Mouse (Mus musculus): Measurements from ENCODE around the gene Tmem131l. TPM values are rescaled to one million over a fixed set of nuclear protein-coding genes. Genes with fewer than 3 reads are reported as not detected.

The Tmem131l gene
- total and polyA plus RNA-seq, 2 experiments from 2014 or later, result 22.5 to 37.3 TPM

- Histone ChIP-seq H3K27me3 (ENCODE audit: insufficient read depth, low read length) (no peaks in the 10 kb centered on the region), H3K9me3 (ENCODE audit: low read length) (no peaks in the 10 kb centered on the region), H3K9ac (replicated peaks; ENCODE audit: low read length, poor library complexity, severe bottlenecking) (no peak overlapping the region), H3K27ac (ENCODE audit: low read depth, low read length) (no peak overlapping the region), H3K4me1 (ENCODE audit: insufficient read depth, low read length) (no peaks in the 10 kb centered on the region), H3K4me3 (ENCODE audit: low read depth, low read length) (no peak overlapping the region), H3K36me3 (ENCODE audit: insufficient read depth, low read length) (no peaks in the 10 kb centered on the region), H3K4me2 (ENCODE audit: low read depth, low read length, poor library complexity, severe bottlenecking) (no peak overlapping the region)
- ATAC-seq (ENCODE audit: low FRiP score) (no peak), DNase-seq (ENCODE audit: low spot score) (no peak)
- 82% methylated on average over 13 of the region's 13 CpGs for WGBS
- no peak for TF ChIP-seq CTCF (IDR thresholded peaks at IDR 0.05)
Measured at GRCm38 (mm10) chr3:84068831-84069709, 29.1 kb upstream of the Tmem131l start.

- no peak for ATAC-seq (ENCODE audit: low FRiP score)
- Histone ChIP-seq H3K9ac (replicated peaks; ENCODE audit: low read length, poor library complexity, severe bottlenecking) (no peak overlapping the region), H3K27ac (ENCODE audit: low read depth, low read length) (no peak overlapping the region)
Measured at GRCm38 (mm10) chr3:84065825-84066224, 25.9 kb upstream of the Tmem131l start.

GRCm38 (mm10) chr3:84063369-84063914, 23.5 kb upstream of the Tmem131l start:
- H3K9me3 ChIP-seq (ENCODE audit: low read length), result no peaks in the 10 kb centered on the region
- H3K27me3 ChIP-seq (ENCODE audit: insufficient read depth, low read length), result no peaks in the 10 kb centered on the region
- H3K4me1 ChIP-seq (ENCODE audit: insufficient read depth, low read length), result no peaks in the 10 kb centered on the region
- H3K27ac ChIP-seq (ENCODE audit: low read depth, low read length), result no peak overlapping the region
- no peaks in the 10 kb centered on the region for H3K36me3 ChIP-seq (ENCODE audit: insufficient read depth, low read length)
- no peak overlapping the region for H3K4me3 ChIP-seq (ENCODE audit: low read depth, low read length)
- DNase-seq (ENCODE audit: low spot score) (no peak), ATAC-seq (ENCODE audit: low FRiP score) (no peak)
- no peak for TF ChIP-seq CTCF (IDR thresholded peaks at IDR 0.05)
- 79% methylated on average over 2 of the region's 2 CpGs for WGBS
- no peak overlapping the region for H3K4me2 ChIP-seq (ENCODE audit: low read depth, low read length, poor library complexity, severe bottlenecking)
- no peak overlapping the region for H3K9ac ChIP-seq (replicated peaks; ENCODE audit: low read length, poor library complexity, severe bottlenecking)

More at GRCm38 (mm10) chr3:84065825-84066224, 25.9 kb upstream of the Tmem131l start:
- Histone ChIP-seq H3K4me1 (ENCODE audit: insufficient read depth, low read length) (no peaks in the 10 kb centered on the region), H3K36me3 (ENCODE audit: insufficient read depth, low read length) (no peaks in the 10 kb centered on the region), H3K4me3 (ENCODE audit: low read depth, low read length) (no peak overlapping the region), H3K9me3 (ENCODE audit: low read length) (no peaks in the 10 kb centered on the region), H3K4me2 (ENCODE audit: low read depth, low read length, poor library complexity, severe bottlenecking) (no peak overlapping the region), H3K27me3 (ENCODE audit: insufficient read depth, low read length) (no peaks in the 10 kb centered on the region)
- WGBS, result 88% methylated on average over 4 of the region's 4 CpGs
- no peak for TF ChIP-seq CTCF (IDR thresholded peaks at IDR 0.05)
- DNase-seq (ENCODE audit: low spot score), result no peak

GRCm38 (mm10) chr3:84061523-84062453, 21.8 kb upstream of the Tmem131l start:
- ATAC-seq (ENCODE audit: low FRiP score) (no peak), DNase-seq (ENCODE audit: low spot score) (no peak)
- 76% methylated on average over 13 of the region's 13 CpGs for WGBS
- no peaks in the 10 kb centered on the region for H3K9me3 ChIP-seq (ENCODE audit: low read length)
- H3K4me2 ChIP-seq (ENCODE audit: low read depth, low read length, poor library complexity, severe bottlenecking), result no peak overlapping the region
- no peak overlapping the region for H3K27ac ChIP-seq (ENCODE audit: low read depth, low read length)
- no peaks in the 10 kb centered on the region for H3K27me3 ChIP-seq (ENCODE audit: insufficient read depth, low read length)
- no peak overlapping the region for H3K9ac ChIP-seq (replicated peaks; ENCODE audit: low read length, poor library complexity, severe bottlenecking)
- no peaks in the 10 kb centered on the region for H3K4me1 ChIP-seq (ENCODE audit: insufficient read depth, low read length)
- H3K4me3 ChIP-seq (ENCODE audit: low read depth, low read length), result no peak overlapping the region
- H3K36me3 ChIP-seq (ENCODE audit: insufficient read depth, low read length), result no peaks in the 10 kb centered on the region
- TF ChIP-seq CTCF (IDR thresholded peaks at IDR 0.05), result no peak

- Histone ChIP-seq H3K9ac (replicated peaks; ENCODE audit: low read length, poor library complexity, severe bottlenecking) (no peak overlapping the region), H3K27ac (ENCODE audit: low read depth, low read length) (no peak overlapping the region), H3K4me1 (ENCODE audit: insufficient read depth, low read length) (no peaks in the 10 kb centered on the region), H3K4me2 (ENCODE audit: low read depth, low read length, poor library complexity, severe bottlenecking) (no peak overlapping the region), H3K9me3 (ENCODE audit: low read length) (no peaks in the 10 kb centered on the region), H3K27me3 (ENCODE audit: insufficient read depth, low read length) (no peaks in the 10 kb centered on the region), H3K4me3 (ENCODE audit: low read depth, low read length) (no peak overlapping the region), H3K36me3 (ENCODE audit: insufficient read depth, low read length) (no peaks in the 10 kb centered on the region)
- TF ChIP-seq CTCF (IDR thresholded peaks at IDR 0.05), result no peak
- no peak for DNase-seq (ENCODE audit: low spot score)
- ATAC-seq (ENCODE audit: low FRiP score), result no peak
- WGBS, result 87% methylated on average over 5 of the region's 5 CpGs
Measured at GRCm38 (mm10) chr3:84060946-84061345, 21.0 kb upstream of the Tmem131l start.

Measured in midbrain, postnatal 0 days (tissue).